Mouse (Mus musculus) CH12.LX (cell line): Measurements from ENCODE around the gene Metap1. TPM values are rescaled to one million over a fixed set of nuclear protein-coding genes. Genes with fewer than 3 reads are reported as not detected.

Experiments
- DNase-seq: peaks from one replicate; pipeline ENCODE4 v3.0.0-alpha.2; 2013; ENCODE audit errors: extremely low read depth
- H3K27ac ChIP-seq: 2 replicates; pipeline ENCODE4 v1.5.1; 2012; ENCODE audit warnings: low read depth, mild to moderate bottlenecking, control low read depth, moderate library complexity; ENCODE audit not compliant: insufficient read depth
- H3K27me3 ChIP-seq: replicated peaks from 2 replicates; pipeline ENCODE3; 2012; ENCODE audit warnings: inconsistent platforms
- H3K36me3 ChIP-seq, 2 experiments: replicated peaks in 1 of 2; 2 replicates each; pipeline versions ENCODE3 to v1.6.1; 2012; ENCODE audit warnings: inconsistent platforms in 1 of 2, low read length in 1 of 2, mild to moderate bottlenecking in 1 of 2, mixed read lengths in 1 of 2, moderate library complexity in 1 of 2; ENCODE audit not compliant: control insufficient read depth in 1 of 2, insufficient read depth in 1 of 2
- H3K4me1 ChIP-seq, 2 experiments: 2 replicates each; pipeline ENCODE4 v1.6.1; 2012; ENCODE audit warnings: inconsistent platforms in 1 of 2, moderate library complexity in 1 of 2; ENCODE audit not compliant: insufficient read depth in 2 of 2, control insufficient read depth in 1 of 2
- H3K4me2 ChIP-seq: 2 replicates; pipeline ENCODE4 v1.6.1; 2012; ENCODE audit warnings: low read depth, mild to moderate bottlenecking, control low read depth; ENCODE audit not compliant: poor library complexity, insufficient read depth, severe bottlenecking
- H3K4me3 ChIP-seq, 3 experiments: fragments of 150-350 bp in 1 of 3; sonication (generic) in 1 of 3; replicated peaks in 1 of 3; 2 replicates each; pipeline versions ENCODE3 to v1.5.1; 2011 to 2012; ENCODE audit warnings: low read depth in 2 of 3, low read length in 2 of 3, mild to moderate bottlenecking in 2 of 3, moderate library complexity in 2 of 3, control low read depth in 1 of 3, improper control_type of control experiment in 1 of 3, inconsistent platforms in 1 of 3, mixed read lengths in 1 of 3; ENCODE audit not compliant: poor library complexity in 1 of 3
- H3K79me2 ChIP-seq: replicated peaks from 2 replicates; pipeline ENCODE4 v1.6.1; 2012; ENCODE audit warnings: mild to moderate bottlenecking, moderate library complexity; ENCODE audit not compliant: control insufficient read depth, poor library complexity, insufficient read depth, severe bottlenecking; ENCODE audit errors: extremely low read depth
- H3K9ac ChIP-seq: 2 replicates; pipeline ENCODE4 v1.6.1; 2012; ENCODE audit warnings: low read depth, mild to moderate bottlenecking, control low read depth, moderate library complexity; ENCODE audit not compliant: insufficient read depth
- H3K9me3 ChIP-seq: replicated peaks from 2 replicates; pipeline ENCODE3; 2012; ENCODE audit warnings: low read length, inconsistent platforms, mixed read lengths
- CHD2 ChIP-seq: IDR thresholded peaks from 2 replicates; pipeline ENCODE4 v1.6.1; 2011; ENCODE audit warnings: low read length, improper control_type of control experiment
- CTCF ChIP-seq, 2 experiments: IDR thresholded peaks in 1 of 2; conservative IDR thresholded peaks in 1 of 2; 2 replicates each; pipeline ENCODE4 v1.5.1; 2011 to 2012; ENCODE audit warnings: low read depth in 2 of 2, low read length in 2 of 2, improper control_type of control experiment in 1 of 2, inconsistent platforms in 1 of 2, mild to moderate bottlenecking in 1 of 2, moderate library complexity in 1 of 2
- ELF1 ChIP-seq: IDR thresholded peaks from 2 replicates; pipeline ENCODE4 v1.6.1; 2014; ENCODE audit warnings: low read depth, mild to moderate bottlenecking, inconsistent platforms, low read length, improper control_type of control experiment
- GABPA ChIP-seq: IDR thresholded peaks from 2 replicates; pipeline ENCODE4 v1.6.1; 2012; ENCODE audit warnings: low read depth, low read length, improper control_type of control experiment, inconsistent platforms; ENCODE audit not compliant: insufficient replicate concordance
- MAX ChIP-seq: IDR thresholded peaks from 2 replicates; pipeline ENCODE4 v1.6.1; 2011; ENCODE audit warnings: low read length, improper control_type of control experiment
- MAZ ChIP-seq: IDR thresholded peaks from 2 replicates; pipeline ENCODE4 v1.6.1; 2012; ENCODE audit warnings: low read depth, mild to moderate bottlenecking, inconsistent platforms, low read length, improper control_type of control experiment, moderate library complexity
- MXI1 ChIP-seq: IDR thresholded peaks from 2 replicates; pipeline ENCODE4 v1.6.1; 2011; ENCODE audit warnings: mild to moderate bottlenecking, low read depth, low read length, improper control_type of control experiment
- MYC ChIP-seq: IDR thresholded peaks from 2 replicates; pipeline ENCODE4 v1.6.1; 2011; ENCODE audit warnings: low read depth, mild to moderate bottlenecking, improper control_type of control experiment, low read length
- NELFE ChIP-seq: IDR thresholded peaks from 2 replicates; pipeline ENCODE4 v1.6.1; 2011; ENCODE audit warnings: low read depth, low read length, improper control_type of control experiment
- NRF1 ChIP-seq: IDR thresholded peaks from 2 replicates; pipeline ENCODE4 v1.6.1; 2014; ENCODE audit warnings: low read depth, mild to moderate bottlenecking, inconsistent platforms, low read length, improper control_type of control experiment, moderate library complexity
- PAX5 ChIP-seq: IDR thresholded peaks from 2 replicates; pipeline ENCODE4 v1.6.1; 2012; ENCODE audit warnings: low read length, inconsistent platforms, mixed read lengths
- RAD21 ChIP-seq: IDR thresholded peaks from 2 replicates; pipeline ENCODE4 v1.6.1; 2011; ENCODE audit warnings: low read depth, mild to moderate bottlenecking, low read length, improper control_type of control experiment, moderate library complexity
- RCOR1 ChIP-seq: conservative IDR thresholded peaks from 2 replicates; pipeline ENCODE4 v1.6.1; 2012; ENCODE audit warnings: low read depth, mild to moderate bottlenecking, inconsistent platforms, low read length, improper control_type of control experiment
- SMC3 ChIP-seq: IDR thresholded peaks from 2 replicates; pipeline ENCODE4 v1.6.1; 2011; ENCODE audit warnings: low read depth, low read length, improper control_type of control experiment
- TCF12 ChIP-seq: IDR thresholded peaks from 2 replicates; pipeline ENCODE4 v1.6.1; 2014; ENCODE audit warnings: low read depth, mild to moderate bottlenecking, inconsistent platforms, low read length, improper control_type of control experiment
- UBTF ChIP-seq: IDR thresholded peaks from 2 replicates; pipeline ENCODE4 v1.6.1; 2012; ENCODE audit warnings: low read depth, mild to moderate bottlenecking, inconsistent platforms, low read length, improper control_type of control experiment, moderate library complexity
- ZNF384 ChIP-seq: IDR thresholded peaks from 2 replicates; pipeline ENCODE4 v1.6.1; 2012; ENCODE audit warnings: low read depth, low read length, improper control_type of control experiment, inconsistent platforms
- dilution Hi-C: fragments of 300-500 bp; cut with MboI; formaldehyde crosslinking; loops from 2 replicates; pipeline ENCODE4 v1.14.3; 2020; ENCODE audit warnings: low sequenced_read_pairs; ENCODE audit not compliant: extremely low pct_unique_long_range_greater_than_20kb, extremely low pct_ligation_motif_present
- in situ Hi-C: fragments of 300-500 bp; cut with MboI; formaldehyde crosslinking; loops from 3 replicates; pipeline ENCODE4 v1.14.3; 2019; ENCODE audit warnings: low sequenced_read_pairs, low pct_ligation_motif_present, low pct_unique_long_range_greater_than_20kb, mixed read lengths
- polyA plus RNA-seq: library from polyadenylated mRNA; unstranded; fragments of >175 nt; gene quantifications from 2 replicates; pipeline ENCODE4 v1.2.1, GENCODE M21; 2012; ENCODE audit warnings: low read depth; ENCODE audit not compliant: insufficient read length
- total RNA-seq, 2 experiments: library from RNA; depleted of rRNA; stranded (reverse); fragments of 300-350 nt in 1 of 2; fragments of >200 nt in 1 of 2; gene quantifications; 2 replicates each; pipeline ENCODE4 v1.2.3; 2012 to 2014

Gene Metap1
- total and polyA plus RNA-seq, 3 experiments = 77.9 to 163 (median 143) TPM

GRCm38 (mm10) chr3:138503754-138504153 is 14.4 kb upstream of the Metap1 start:
- H3K79me2 ChIP-seq = no peaks in the 10 kb centered on the region
- H3K27ac ChIP-seq = no peak overlapping the region
- dilution Hi-C loops = no loop called here
- peaks cover 2 to 3% of the 10 kb centered on the region in 2 experiments; a peak in 2 of 4 replicates for H3K4me1 ChIP-seq
- in situ Hi-C loops = no loop called here
- no peak overlapping the region for H3K4me3 ChIP-seq
- H3K36me3 ChIP-seq = no peaks in the 10 kb centered on the region
- peaks cover 2% of the 10 kb centered on the region for H3K27me3 ChIP-seq
- TF ChIP-seq CTCF (conservative IDR thresholded peaks at IDR 0.05 in 1 of 2, IDR thresholded peaks at IDR 0.05 in 1 of 2; ENCODE audit: low read depth in 2 of 2, low read length in 2 of 2) (0 out of 4 replicates have a peak, but pooled peaks of 1 of the 2 experiments have one; percentile 22), RAD21 (no peak)
- TF ChIP-seq, all 38 proteins: peak for 1
- no peaks in the 10 kb centered on the region for H3K9me3 ChIP-seq
- no peak overlapping the region for H3K4me2 ChIP-seq
- H3K9ac ChIP-seq = no peak overlapping the region
- no peak for DNase-seq

GRCm38 (mm10) chr3:138499854-138500740 is 10.8 kb upstream of the Metap1 start:
- no peak overlapping the region for H3K27ac ChIP-seq
- H3K27me3 ChIP-seq = peaks cover 2% of the 10 kb centered on the region
- peaks cover 8% of the 10 kb centered on the region in 2 experiments; a peak in 2 of 4 replicates for H3K4me1 ChIP-seq
- H3K9me3 ChIP-seq = peaks cover 2% of the 10 kb centered on the region
- in situ Hi-C loops (no loop called here), dilution Hi-C loops (no loop called here)
- no peak overlapping the region for H3K4me2 ChIP-seq
- H3K4me3 ChIP-seq = no peak overlapping the region
- H3K9ac ChIP-seq = no peak overlapping the region
- H3K36me3 ChIP-seq = no peaks in the 10 kb centered on the region
- H3K79me2 ChIP-seq = no peaks in the 10 kb centered on the region
- no peak for DNase-seq
- TF ChIP-seq RCOR1 (no peak), TCF12 (no peak), CTCF (conservative IDR thresholded peaks at IDR 0.05 in 1 of 2, IDR thresholded peaks at IDR 0.05 in 1 of 2; ENCODE audit: low read depth in 2 of 2, low read length in 2 of 2) (no peak), MAX (no peak), PAX5 (no peak), NELFE (no peak), NRF1 (no peak), SMC3 (no peak), MXI1 (no peak), MAZ (no peak)
- TF ChIP-seq, all 38 proteins: peak for 0

- Histone ChIP-seq H3K27ac (no peak overlapping the region), H3K4me3 (no peak overlapping the region), H3K9ac (no peak overlapping the region), H3K4me2 (no peak overlapping the region), H3K79me2 (no peaks in the 10 kb centered on the region), H3K9me3 (peaks cover 2% of the 10 kb centered on the region), H3K36me3 (no peaks in the 10 kb centered on the region), H3K27me3 (peaks cover 2% of the 10 kb centered on the region), H3K4me1 (peaks cover 6 to 8% of the 10 kb centered on the region in 2 experiments; a peak in 2 of 4 replicates)
- in situ Hi-C loops = no loop called here
- DNase-seq = no peak
- TF ChIP-seq CHD2 (no peak), GABPA (no peak), ZNF384 (no peak), MAZ (no peak), UBTF (no peak), MYC (no peak), ELF1 (no peak)
- dilution Hi-C loops = no loop called here
Measured at GRCm38 (mm10) chr3:138498731-138499130, 9.4 kb upstream of the Metap1 start.
